Mouse (Mus musculus) heart, embryonic 11.5 days (tissue): ENCODE results near the gene Kat6b. TPM values are rescaled to one million over a fixed set of nuclear protein-coding genes. Genes with fewer than 3 reads are reported as not detected.

Experiments
- ATAC-seq: fragments of 200-750 bp; cut with Nextera tagmentation; replicated peaks from 2 replicates; pipeline ENCODE4 v1.8.0; 2017; ENCODE audit warnings: moderate library complexity; ENCODE audit not compliant: insufficient number of reproducible peaks, low FRiP score, low TSS enrichment
- H3K27ac ChIP-seq: fragments of 300-500 bp; sonication (generic); 2 replicates; pipeline ENCODE4 v1.5.1; 2014; ENCODE audit warnings: mild to moderate bottlenecking, low read depth, low read length
- H3K27me3 ChIP-seq: fragments of 300-500 bp; sonication (generic); 2 replicates; pipeline ENCODE4 v1.6.1; 2014; ENCODE audit warnings: mild to moderate bottlenecking, low read length, mixed read lengths; ENCODE audit not compliant: control insufficient read depth, insufficient read depth
- H3K36me3 ChIP-seq: fragments of 300-500 bp; sonication (generic); 2 replicates; pipeline ENCODE4 v1.6.1; 2014; ENCODE audit warnings: mild to moderate bottlenecking, low read length, moderate library complexity, mixed read lengths; ENCODE audit not compliant: control insufficient read depth, insufficient read depth
- H3K4me1 ChIP-seq: fragments of 300-500 bp; sonication (generic); 2 replicates; pipeline ENCODE4 v1.6.1; 2014; ENCODE audit warnings: low read length; ENCODE audit not compliant: control insufficient read depth, insufficient read depth
- H3K4me2 ChIP-seq: fragments of 300-500 bp; sonication (generic); 2 replicates; pipeline ENCODE4 v1.6.1; 2014; ENCODE audit warnings: mild to moderate bottlenecking, moderate library complexity
- H3K4me3 ChIP-seq: fragments of 300-500 bp; sonication (generic); 2 replicates; pipeline ENCODE4 v1.5.1; 2014; ENCODE audit warnings: low read depth, low read length
- H3K9ac ChIP-seq: fragments of 300-500 bp; sonication (generic); 2 replicates; pipeline ENCODE4 v1.6.1; 2014; ENCODE audit warnings: mild to moderate bottlenecking, low read depth, low read length, moderate library complexity
- H3K9me3 ChIP-seq: fragments of 300-500 bp; sonication (generic); replicated peaks from 2 replicates; pipeline ENCODE4 v1.6.1; 2016; ENCODE audit warnings: low read length; ENCODE audit not compliant: control insufficient read depth
- WGBS: fragments of 180-500 bp; shearing (Covaris S2); extraction: QIAGEN DNeasy Blood & Tissue Kit; methylation state at CpG from one replicate; pipeline ENCODE4 v1.1.7; 2014; ENCODE audit not compliant: insufficient replicate concordance; 5-methylcytosine and 5-hydroxymethylcytosine counted together
- polyA plus RNA-seq: library from polyadenylated mRNA; unstranded; fragments of >200 nt; fragmentation: Nextera tagmentation; extraction: Ambion mirVana; gene quantifications from 2 replicates; pipeline ENCODE4 v1.2.1, GENCODE M21; 2014

The Kat6b gene
- polyA plus RNA-seq, 1 experiment from 2014 or later, result 14.9 TPM

DNA sequence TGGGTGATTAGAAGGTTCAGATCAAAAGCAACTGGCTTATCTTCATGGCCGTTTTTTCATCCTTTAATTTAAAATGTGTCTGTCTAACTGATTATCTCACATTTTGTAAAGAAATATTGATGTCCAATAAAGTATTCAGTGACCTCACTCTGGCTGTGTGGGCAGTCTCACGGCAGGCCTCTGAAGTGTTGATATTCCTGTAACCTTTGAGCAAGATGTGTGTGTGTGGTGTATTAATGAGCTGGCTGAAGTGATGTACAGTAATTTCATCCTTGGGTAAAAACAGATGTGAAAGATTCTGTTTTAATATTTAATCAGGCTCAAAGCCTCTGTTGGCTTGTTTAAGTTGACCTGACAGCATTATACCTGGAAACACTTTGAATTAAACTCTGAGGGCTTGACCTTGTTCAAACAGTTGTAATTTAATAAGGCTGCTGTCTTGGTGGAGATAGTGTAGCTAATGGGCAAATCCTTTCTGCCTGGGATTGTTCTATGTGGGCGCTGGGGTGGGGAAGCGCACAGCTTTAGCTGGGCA, 82.4 kb downstream of the Kat6b start:
- H3K4me2 ChIP-seq, result no peak overlapping the region
- ATAC-seq, result no peak
- no peaks in the 10 kb centered on the region for H3K9me3 ChIP-seq
- whole genome bisulfite sequencing, result 69% methylated on average over 4 of the region's 4 CpGs
- no peak overlapping the region for H3K9ac ChIP-seq
- peaks cover 27% of the 10 kb centered on the region for H3K4me1 ChIP-seq
- H3K27ac ChIP-seq, result no peak overlapping the region
- H3K4me3 ChIP-seq, result no peak overlapping the region
- H3K27me3 ChIP-seq, result no peaks in the 10 kb centered on the region
- H3K36me3 ChIP-seq, result no peaks in the 10 kb centered on the region

DNA sequence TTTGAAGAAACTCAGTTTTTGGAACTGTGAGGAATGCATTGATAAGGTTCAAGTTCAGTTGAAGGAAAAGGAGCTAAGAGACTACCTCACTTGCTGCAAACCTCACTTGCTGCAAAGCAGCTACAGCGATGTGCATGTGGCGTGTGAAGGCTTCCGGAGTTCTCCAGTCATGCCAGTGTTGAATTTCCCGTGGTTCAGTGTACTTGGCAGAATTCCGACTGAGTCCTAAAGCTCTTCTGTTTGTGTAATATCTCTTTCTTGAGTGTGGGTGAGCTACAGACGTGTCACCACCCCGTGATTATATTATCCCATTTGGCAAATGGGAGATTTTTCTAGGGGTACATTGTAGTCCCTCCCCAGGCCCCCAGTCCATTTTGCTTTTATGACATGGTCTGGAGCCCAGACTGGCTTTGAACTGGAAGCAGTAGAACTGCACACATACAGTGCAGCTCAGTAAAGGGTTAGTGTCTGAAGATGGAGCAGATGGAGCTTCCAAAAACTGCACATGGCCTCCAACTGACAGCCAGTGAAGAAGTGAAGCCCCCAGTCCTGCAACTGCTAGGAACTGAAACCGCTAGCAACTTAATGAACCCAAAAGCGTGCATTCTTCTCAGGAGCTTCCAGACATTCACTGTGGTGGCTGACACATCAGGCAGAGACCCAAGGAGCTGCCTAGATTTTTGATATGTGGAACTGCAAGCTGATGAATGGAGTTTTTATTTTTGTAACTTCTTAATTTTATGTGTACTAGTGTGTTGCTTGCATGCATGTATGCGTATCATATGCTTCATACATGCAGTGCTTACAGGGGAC, 84.5 kb downstream of the Kat6b start:
- Histone ChIP-seq H3K9ac (no peak overlapping the region), H3K4me1 (peaks cover 11% of the 10 kb centered on the region), H3K27ac (no peak overlapping the region), H3K4me3 (no peak overlapping the region), H3K27me3 (no peaks in the 10 kb centered on the region), H3K36me3 (no peaks in the 10 kb centered on the region), H3K4me2 (no peak overlapping the region), H3K9me3 (no peaks in the 10 kb centered on the region)
- WGBS, result 91% methylated on average over 10 of the region's 10 CpGs
- no peak for ATAC-seq

GRCm38 (mm10) chr14:21567293-21567984, 86.2 kb downstream of the Kat6b start:
- Histone ChIP-seq H3K4me2 (no peak overlapping the region), H3K4me3 (no peak overlapping the region), H3K9ac (no peak overlapping the region), H3K36me3 (no peaks in the 10 kb centered on the region), H3K27me3 (no peaks in the 10 kb centered on the region), H3K9me3 (no peaks in the 10 kb centered on the region), H3K27ac (no peak overlapping the region), H3K4me1 (peaks cover 6% of the 10 kb centered on the region)
- WGBS, result 88% methylated on average over 7 of the region's 7 CpGs
- no peak for ATAC-seq

DNA sequence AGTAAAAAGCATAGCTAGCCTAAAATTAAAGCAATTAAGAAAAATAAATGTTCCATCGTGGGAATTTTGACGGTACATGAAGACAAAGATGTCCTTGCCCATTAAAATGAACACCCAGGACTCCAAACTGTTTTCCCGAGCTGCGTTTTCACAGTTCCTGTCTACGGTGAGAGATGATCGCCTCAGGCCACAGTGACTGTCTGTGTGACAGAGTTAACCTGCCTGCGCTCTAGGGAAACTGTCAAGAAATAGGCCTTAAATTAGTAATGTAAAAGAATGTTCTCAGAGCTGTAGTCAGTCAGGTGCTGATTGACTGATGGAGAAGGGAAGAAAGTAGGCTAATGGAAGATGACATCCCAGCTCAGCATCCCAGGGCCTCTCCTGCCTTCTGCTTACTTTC, 87.6 kb downstream of the Kat6b start:
- 84% methylated on average over 7 of the region's 7 CpGs for WGBS
- Histone ChIP-seq H3K27me3 (no peaks in the 10 kb centered on the region), H3K27ac (no peak overlapping the region), H3K36me3 (no peaks in the 10 kb centered on the region), H3K9ac (no peak overlapping the region), H3K4me3 (no peak overlapping the region), H3K4me1 (no peaks in the 10 kb centered on the region), H3K4me2 (no peak overlapping the region), H3K9me3 (no peaks in the 10 kb centered on the region)
- no peak for ATAC-seq

DNA sequence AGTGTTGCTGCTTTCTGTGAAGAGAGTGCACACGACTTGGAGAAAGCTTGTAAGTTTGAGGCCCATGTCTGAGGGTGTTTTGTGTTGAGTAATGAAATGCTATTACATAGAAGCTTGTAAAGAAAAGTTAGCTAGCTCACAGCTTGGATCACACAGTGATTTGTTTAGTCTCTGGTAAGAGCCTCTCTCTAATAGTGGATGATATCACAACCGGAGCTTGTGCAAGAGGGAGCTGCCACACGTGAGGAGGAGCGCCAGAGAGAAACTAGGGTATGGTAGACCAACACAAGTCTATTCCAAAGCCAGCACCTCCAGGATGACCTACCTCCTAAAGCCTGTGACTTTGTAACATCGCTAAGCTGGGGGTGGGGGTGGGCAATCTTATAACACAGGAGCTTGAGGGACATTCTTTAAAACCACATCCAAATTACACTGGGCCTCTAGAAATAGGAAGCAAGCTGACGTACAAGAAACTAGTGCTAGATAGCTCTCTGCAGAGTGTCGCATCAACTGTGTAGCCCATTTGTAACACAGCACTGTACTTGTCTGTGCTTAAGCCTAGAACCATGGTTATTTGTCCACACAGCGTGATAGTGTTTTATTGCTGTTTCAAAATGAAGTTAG, 93.6 kb downstream of the Kat6b start:
- 72% methylated on average over 8 of the region's 8 CpGs for WGBS
- Histone ChIP-seq H3K36me3 (no peaks in the 10 kb centered on the region), H3K4me2 (no peak overlapping the region), H3K9ac (no peak overlapping the region), H3K4me1 (peaks cover 4% of the 10 kb centered on the region; the same call in 1 of the 2 replicates), H3K27ac (no peak overlapping the region), H3K4me3 (no peak overlapping the region), H3K9me3 (no peaks in the 10 kb centered on the region), H3K27me3 (no peaks in the 10 kb centered on the region)
- ATAC-seq, result no peak

DNA sequence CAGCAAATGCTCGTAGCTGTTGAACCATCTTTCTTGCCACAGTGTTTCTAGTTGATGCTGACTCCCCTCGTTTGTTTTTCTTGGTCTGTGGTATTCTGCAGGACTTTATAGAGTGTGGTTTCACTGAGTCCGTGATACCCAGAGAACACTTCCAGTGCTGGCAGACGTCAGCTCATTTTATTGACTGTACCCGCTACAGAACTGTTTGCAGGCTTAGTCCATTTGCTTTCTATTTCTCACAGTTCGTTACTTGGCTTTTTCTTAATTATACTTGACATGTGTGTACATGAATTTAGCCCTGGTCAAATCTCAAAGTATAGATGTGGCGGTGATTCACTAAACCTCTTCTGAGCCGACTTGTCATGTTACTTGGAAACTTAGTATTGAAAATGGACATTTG, 95.6 kb downstream of the Kat6b start:
- WGBS, result 76% methylated on average over 8 of the region's 8 CpGs
- no peaks in the 10 kb centered on the region for H3K36me3 ChIP-seq
- H3K27ac ChIP-seq, result no peak overlapping the region
- H3K27me3 ChIP-seq, result no peaks in the 10 kb centered on the region
- no peak overlapping the region for H3K9ac ChIP-seq
- H3K9me3 ChIP-seq, result no peaks in the 10 kb centered on the region
- no peak for ATAC-seq
- H3K4me3 ChIP-seq, result no peak overlapping the region
- H3K4me2 ChIP-seq, result no peak overlapping the region
- H3K4me1 ChIP-seq, result peaks cover 4% of the 10 kb centered on the region

GRCm38 (mm10) chr14:21581198-21581597, 100.0 kb downstream of the Kat6b start:
- no peak for ATAC-seq
- Histone ChIP-seq H3K9me3 (no peaks in the 10 kb centered on the region), H3K27ac (no peak overlapping the region), H3K27me3 (no peaks in the 10 kb centered on the region), H3K9ac (no peak overlapping the region), H3K4me2 (no peak overlapping the region), H3K4me3 (no peak overlapping the region), H3K4me1 (peaks cover 31% of the 10 kb centered on the region), H3K36me3 (no peaks in the 10 kb centered on the region)
- 32% methylated on average over 4 of the region's 4 CpGs for WGBS

DNA sequence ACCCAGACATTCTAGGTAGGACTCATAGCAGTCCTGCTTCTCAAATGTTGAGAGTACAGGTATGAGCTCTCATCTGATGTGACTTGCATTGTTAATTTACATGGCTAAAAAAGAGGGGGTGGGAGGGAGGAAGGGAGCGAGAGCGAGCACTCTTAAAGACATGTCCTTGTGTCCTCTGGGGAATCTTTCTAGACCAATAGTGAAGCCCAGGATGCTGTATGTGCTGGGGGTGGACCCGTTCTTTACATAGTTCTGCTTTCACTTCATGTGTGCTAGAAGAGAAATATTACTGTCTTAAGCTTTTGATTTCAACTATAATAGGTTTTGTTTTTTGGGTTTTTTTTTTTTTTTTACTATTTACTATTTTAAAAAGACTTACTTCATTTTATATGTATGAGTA, 101.1 kb downstream of the Kat6b start:
- 85% methylated on average over 3 of the region's 3 CpGs for WGBS
- no peak overlapping the region for H3K27ac ChIP-seq
- H3K4me3 ChIP-seq, result no peak overlapping the region
- H3K36me3 ChIP-seq, result no peaks in the 10 kb centered on the region
- H3K4me1 ChIP-seq, result peaks cover 31% of the 10 kb centered on the region
- no peak for ATAC-seq
- H3K9me3 ChIP-seq, result no peaks in the 10 kb centered on the region
- H3K4me2 ChIP-seq, result no peak overlapping the region
- no peaks in the 10 kb centered on the region for H3K27me3 ChIP-seq
- no peak overlapping the region for H3K9ac ChIP-seq
